Mouse (Mus musculus): ENCODE results near the gene 4930453N24Rik.

Gene 4930453N24Rik

DNA sequence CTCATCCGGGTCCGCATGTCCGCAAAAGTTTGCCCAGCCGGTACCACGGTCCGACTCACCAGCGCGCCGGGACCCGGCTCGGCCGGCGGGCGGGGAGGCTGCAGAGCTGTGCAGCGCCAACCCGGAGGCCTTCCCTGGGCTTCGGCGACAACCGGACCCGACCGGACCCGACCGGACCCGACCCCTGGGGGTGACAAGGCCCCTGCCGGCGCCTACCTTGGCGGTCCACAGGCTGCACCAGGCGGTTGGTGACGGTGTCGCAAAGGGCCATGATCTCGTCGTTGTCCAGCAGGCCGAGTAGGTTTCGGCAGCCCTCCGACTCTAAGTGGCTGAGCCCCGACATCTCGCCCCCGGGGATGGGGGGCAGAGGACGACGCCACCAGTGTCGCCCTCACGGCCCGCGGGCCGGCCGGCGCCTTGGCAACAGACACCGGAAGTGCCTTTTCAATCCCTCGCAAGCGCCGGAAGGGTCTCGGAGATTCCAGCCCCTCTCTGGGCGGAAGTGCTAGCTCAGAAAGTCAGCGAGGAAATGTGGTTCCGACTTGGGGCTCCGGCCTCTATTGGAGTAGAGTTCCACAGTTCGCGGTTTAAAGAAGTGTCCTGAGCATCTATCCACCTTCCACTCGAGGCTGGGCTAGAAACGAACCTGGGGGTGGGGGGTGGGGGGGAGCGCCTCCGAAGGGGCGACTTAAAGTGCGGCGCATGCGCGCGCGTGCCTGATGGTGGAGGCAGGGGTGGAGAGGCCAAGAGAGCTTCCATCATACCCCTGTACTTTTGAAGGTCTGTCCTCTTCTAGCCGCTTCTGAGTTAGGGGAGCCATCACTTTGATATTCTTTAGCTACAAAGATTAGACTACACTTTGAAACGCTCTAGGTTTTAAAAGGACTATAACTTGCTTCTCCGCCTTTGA is at the start of gene 4930453N24Rik:
TSS of gene 4930453N24Rik (minus strand) at position 641 of the 910 bp plus-strand sequence.
- DNase-seq (ENCODE audit: low read depth), result peak; percentile 79

DNA sequence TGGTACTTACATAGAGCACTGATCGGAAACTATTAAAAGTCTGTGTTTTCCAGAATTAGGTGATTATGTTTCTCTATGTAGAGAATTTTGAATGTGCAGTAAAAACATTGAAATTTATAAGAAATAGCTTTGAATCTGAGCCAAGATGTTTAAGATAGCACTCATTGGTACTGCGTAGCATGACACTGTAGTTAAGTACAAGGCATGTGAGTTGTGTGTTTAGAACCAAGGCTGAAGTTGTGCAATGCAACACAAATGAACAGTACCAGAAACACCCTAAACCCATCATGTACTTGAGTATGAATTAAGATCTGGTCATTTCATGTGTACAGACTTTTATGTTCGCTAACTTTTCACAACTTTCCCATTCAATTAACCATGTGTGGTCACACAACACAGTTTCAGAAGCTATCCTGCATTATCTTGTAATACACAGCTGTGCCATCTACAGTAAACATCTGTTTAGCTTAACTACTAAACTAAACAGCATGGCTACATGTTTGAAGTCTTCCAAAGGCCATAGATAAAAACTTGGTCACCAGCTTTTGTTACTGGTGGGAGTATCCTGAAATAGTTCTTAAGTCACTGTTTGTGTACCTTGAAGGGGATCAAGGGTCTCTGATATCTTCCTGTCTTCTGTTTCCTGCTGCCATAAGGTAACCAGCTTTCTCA is 46.3 kb upstream of the 4930453N24Rik start:
- DNase-seq (ENCODE audit: low read depth), result no peak

DNA sequence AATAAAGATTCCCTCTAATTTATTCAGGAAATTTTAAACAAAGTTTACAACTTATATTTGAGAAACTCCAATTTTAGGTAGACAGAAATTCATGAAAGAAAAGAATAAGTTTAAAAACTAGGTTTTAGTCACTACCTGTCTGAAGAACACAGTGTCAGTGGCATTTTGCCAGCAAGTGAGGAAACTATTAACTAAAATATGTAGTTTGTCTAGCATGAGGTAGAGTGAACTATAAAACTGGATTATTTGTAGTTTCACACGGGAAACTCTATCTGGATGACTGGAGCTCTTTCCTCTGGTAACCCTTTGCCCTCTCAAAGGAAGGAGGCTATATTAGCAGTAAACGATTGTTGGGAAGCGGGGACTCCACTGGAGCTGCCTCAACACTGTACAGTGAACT is 32.1 kb upstream of the 4930453N24Rik start:
- no peak for DNase-seq (ENCODE audit: low read depth)

DNA sequence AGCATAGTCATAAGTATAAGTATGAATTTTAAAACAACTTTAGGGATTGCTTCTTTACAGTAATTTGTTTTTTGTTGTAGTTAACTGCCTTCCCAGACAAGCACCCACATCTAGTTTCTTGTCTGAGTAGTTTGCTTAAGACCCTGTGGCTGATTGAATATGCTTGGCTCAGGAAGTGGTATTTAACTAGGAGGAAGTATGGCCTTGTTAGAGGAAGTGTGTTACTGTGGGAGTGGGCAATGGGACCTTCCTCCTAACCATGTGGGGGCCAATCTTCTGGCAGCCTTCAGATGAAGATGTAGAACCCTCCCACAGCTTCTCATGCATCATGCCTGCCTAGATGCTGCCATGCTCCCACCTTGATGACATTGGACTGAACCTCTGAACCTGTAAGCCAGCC is 30.7 kb upstream of the 4930453N24Rik start:
- DNase-seq (ENCODE audit: low read depth), result no peak

DNA sequence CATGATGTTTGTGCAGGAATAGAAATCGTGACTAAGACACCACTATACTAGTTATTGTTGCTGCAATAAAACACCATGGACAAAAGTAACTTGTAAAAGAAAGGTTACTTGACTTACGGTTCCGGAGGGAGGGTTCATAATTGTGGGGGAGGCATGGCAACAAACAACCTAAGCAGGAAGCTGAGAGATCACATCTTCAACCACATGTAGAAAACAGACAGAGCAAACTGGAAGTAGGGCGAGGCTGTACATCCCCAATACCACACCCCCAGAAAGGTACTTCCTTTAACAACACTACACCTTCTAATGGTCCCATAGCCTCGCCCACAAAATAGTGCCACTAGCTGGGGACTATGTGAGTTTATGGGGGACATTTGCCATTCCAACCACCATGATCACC is 29.4 kb upstream of the 4930453N24Rik start:
- DNase-seq (ENCODE audit: low read depth), result no peak

DNA sequence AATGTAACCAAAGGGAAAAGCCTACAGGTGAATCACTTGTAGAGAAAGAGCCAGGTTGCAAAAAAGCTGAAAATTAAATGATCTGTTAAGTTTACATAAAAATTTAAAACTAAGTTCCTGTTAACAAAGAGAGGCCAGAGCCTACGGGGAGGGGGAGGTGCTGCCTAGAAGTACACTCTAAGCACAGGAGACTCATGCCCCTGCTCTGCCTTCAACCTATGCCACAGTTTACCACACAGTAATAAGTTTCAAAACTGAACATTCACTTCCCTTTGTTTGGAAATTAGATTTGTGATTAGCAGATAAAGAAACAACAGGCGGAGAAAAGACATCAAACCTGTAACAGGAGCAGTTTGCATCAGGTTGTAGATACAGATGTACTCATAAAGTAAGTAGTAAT is 23.8 kb upstream of the 4930453N24Rik start:
- DNase-seq (ENCODE audit: low read depth), result no peak

DNA sequence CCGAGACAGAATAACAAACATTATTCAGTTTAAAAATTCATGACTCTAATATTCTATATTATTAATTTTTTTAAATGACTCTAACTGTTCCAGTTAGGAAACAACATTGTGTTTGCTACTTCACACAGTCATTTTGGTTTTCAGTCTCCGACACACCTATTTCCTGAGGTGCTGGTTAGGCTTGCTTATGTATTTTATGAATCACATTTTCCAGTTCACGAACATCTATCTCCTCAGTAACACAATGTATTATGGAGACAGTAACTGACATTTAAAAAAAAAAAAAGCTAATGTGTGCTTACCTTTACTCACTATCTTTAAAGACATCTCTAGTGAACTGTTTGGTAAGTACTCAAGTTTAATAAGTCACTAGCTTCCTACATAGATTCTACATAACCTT is 18.7 kb upstream of the 4930453N24Rik start:
- DNase-seq (ENCODE audit: low read depth), result no peak

DNA sequence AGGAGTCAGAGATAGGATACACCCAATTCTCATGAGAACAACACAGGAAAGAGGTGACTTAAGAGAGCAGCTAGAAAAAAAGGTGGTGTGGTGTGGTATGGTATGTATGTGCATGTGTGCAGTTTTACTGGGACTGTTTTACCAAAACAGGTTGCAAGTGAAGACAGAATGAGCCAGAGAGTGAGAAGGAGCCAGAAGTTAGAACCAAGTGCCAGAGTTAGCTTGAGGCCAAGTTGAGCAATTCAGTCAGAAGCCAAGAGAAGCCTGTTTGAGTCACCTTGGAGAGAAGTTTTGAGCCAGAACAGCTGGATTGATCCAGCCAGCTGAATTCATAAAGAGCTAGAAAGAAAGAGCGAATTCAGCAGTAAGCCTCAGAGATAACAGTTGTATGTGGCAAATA is 4.6 kb upstream of the 4930453N24Rik start:
- no peak for DNase-seq (ENCODE audit: low read depth)

DNA sequence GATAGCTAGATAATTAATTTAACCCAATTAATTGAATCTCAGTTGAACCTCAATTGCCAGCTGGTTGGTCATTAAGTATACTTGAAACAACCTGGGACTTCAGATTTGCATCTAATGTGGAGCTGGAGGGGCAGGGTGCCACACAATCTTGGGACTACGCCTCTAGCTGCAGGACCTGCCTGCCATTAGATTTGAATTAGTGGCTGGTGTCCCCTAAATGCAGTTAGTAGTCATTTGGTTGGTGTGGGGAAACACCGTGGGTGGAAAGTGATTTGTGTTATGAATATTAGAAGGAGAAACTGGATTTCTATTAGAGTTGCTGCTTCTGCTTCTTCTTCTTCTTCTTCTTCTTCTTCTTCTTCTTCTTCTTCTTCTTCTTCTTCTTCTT is 464 bp upstream of the 4930453N24Rik start:
- DNase-seq (ENCODE audit: low read depth), result no peak

DNA sequence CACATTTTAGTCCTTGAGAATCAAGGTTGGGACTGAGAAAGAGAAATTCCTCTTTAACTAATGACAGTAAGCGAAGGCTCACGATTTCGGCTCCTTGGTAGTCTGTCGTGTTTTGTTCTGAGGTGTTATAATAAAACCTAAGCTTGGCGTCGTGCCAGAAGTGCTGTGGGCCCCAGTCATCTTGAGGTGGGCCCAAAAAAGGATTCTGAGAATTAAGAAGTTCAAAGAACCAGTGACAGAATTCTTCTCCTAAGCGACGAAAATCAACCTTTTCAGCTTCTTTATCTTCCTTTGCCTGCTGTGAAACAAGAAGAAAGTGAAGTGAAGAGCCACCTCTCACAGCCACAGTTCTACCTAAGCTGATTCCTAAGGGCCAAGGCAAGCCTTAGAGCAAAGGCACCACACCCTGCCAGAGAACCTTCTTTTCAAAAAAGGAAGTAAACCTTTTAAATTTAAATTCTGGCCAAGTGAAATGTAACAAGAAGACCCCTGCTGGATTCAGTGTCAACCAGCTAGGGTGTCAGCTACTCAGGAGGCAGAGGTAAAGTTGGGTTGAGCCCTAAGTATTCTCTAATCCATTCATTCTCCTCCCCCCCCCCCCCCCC is 4.2 kb downstream of the 4930453N24Rik start:
- no peak for DNase-seq (ENCODE audit: low read depth)

DNA sequence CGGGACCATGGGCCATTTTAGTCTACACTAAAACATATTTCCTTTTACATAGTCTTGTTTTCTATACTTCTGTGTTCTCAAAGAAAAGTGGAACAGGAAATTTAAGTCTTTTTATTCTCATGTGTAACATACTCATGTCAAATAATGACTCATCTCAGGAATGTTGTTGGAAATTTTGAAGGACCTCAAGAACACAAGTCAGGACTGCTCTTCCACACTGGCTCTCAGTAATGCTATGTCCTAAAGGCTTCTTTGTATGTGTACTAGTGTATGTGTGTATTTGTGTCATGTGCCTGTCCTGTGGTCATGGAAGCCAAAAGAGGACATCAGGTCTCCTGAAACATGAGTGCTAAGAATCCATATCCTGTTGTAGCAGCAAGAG is 11.7 kb downstream of the 4930453N24Rik start:
- DNase-seq (ENCODE audit: low read depth), result no peak

DNA sequence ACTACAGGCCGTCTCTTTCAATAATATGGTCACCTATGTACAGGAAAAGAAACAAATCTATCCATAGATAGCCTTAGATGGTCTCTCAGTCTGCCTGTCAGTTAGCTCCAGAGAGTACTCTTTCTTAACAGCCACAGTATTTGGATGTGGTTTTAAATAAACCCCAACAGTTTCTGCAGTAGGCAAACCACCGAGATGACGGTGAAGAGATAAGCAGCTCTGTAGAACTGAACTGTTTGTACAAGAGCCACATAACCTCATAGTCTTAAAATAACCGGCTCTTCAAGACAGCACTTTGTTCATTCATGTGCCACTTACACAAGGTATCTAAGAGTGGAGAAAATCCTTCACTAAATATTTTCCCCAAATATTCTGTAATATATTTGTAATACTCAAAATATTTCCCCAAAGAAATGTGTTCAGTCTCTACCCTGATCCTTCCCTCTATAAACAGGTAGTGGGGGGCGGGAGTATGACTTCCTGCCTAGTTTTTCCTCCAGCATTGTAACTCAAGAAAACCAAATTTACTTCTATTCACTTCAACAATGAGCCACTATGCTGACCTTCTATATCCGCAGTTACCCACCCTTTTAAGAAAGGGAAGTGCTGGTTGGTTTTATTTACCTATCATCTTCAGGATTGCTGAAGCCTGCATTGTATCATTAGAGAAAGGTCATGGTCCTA is 12.3 kb downstream of the 4930453N24Rik start:
- no peak for DNase-seq (ENCODE audit: low read depth)

DNA sequence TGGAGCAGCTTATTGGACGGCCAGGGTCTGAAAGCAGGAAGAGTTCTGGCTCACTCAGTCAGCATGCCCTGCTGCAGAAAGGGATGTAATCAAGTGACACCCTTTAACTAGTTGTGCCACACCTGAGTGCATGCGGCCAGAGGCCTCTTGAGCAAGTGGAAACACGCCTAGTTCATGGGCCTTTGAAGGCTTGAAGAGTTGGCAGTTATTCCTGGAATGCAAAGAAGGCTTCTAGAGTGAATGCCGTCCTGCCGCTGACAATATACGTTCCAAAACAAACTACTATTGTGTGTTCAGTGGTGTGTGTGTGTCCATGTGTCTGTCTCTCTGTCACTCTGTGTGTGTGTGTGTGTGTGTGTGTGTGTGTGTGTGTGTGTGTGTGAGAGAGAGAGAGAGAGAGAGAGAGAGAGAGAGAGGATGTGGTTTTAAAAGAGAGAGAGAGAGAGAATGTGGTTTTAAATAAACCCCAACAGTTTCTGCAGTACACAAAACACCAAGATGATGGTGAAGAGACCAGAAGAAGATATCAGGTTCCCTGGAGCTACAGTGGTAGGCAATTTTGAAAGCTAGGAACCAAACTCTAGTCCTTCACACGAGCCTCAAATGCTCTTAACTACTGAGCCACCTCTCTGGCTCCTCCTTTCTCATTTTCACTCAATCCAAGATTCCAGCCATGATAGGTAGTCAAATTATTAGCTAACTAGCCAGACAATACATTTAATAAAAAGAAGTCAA is 13.1 kb downstream of the 4930453N24Rik start:
- no peak for DNase-seq (ENCODE audit: low read depth)

DNA sequence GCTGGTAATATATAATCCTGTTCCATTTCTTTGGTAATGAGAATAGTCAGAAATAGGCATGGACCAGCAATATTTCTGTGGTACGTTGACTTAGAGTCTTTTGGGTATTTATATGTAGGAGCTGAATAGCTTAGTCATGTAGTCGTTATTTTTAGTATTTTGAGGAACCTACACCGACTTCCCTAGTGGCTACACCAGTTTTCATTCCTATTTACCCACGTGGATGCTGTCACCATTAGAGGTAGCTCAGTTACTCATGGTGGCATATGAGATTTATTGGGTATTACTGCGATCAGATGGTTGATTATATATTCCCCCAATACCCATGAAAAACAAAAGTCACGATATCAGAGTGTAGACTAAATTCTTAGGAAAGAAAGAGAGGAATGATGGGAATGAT is 14.6 kb downstream of the 4930453N24Rik start:
- DNase-seq (ENCODE audit: low read depth), result no peak

DNA sequence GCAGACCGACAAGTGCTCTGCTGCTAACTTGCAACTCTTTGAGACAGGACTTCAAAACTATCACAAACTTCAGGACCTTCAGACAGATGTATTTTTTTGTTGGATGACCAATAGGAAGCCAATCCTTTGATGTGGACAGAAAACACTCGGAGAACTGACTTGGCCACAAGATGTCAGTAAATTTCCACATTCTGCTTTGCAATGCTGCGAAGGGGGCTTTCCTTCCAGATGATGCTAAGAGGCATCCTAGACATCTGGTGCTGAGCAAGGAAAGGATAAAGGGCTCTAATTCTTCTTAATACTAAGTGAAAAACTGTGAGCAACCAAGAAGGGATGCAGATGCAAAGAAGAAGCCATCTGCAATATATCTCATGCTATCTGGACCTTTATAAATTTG is 16.2 kb downstream of the 4930453N24Rik start:
- DNase-seq (ENCODE audit: low read depth), result no peak

DNA sequence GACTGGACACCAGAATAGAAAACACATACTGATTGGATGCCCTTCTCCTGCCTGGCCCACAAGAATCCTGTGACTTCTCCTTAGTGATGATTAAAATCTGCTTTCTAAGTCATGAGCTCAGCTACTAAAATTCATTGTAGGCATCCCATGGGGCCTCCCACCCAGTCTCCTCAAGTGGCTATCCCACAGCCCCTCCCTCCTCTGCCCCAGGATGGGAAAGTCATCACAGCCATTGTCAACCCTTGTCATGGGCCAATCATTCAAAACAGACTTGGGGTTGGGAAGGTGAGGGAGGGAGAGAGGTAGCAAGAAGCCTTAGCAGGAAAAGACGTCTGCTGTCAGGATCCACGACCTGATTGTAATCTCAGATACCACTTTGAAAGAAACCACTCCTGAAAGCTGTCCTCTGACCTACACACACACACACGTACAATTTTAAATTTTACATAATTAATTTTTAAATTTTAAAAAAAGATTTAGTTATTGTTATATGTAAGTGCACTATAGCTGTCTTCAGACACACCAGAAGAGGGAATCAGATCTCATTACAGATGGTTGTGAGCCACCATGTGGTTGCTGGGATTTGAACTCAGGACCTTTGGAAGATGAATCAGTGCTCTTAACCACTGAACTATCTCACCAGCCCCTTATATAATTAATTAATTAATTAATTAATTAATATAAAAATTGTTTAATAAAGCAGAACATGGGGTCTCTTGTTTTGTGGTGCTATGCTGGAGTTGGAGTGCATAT is 16.8 kb downstream of the 4930453N24Rik start:
- DNase-seq (ENCODE audit: low read depth), result no peak

DNA sequence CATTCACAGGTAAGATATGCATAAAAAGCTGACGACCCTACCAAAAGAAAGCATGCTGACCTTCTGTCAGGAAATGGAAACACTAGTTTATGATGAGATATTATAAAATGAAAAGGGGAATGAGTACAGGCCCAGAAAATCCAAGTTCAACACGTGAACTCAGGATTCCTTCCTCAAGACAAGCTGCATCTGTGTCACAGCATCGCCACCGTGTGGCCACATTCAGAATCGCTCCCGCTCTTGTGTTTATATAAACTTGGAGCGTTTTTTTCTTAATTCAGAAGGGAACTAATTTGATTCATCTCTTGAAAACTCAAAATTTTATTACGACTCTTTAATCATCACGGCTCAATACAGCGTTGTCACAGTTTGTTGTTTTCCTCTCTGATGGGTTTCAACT is 22.7 kb downstream of the 4930453N24Rik start:
- DNase-seq (ENCODE audit: low read depth), result no peak

DNA sequence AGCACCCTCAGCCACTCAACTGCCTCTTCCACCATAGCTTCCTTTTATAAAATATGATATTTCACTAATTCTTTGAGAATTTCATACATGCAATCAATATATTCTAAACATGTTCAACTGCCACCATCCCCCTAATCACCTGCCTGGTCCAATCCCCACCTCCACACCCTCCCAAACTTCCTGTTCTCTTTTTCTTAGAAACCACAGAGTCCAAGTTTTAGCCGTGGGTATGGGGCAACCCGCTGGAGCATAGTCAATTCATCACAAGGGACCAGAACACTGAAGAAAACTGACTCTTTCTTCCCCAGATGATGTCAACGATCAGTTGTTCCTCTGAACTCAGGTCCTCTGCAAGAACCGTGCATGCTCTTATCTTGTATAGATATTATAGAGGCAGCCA is 25.9 kb downstream of the 4930453N24Rik start:
- no peak for DNase-seq (ENCODE audit: low read depth)

DNA sequence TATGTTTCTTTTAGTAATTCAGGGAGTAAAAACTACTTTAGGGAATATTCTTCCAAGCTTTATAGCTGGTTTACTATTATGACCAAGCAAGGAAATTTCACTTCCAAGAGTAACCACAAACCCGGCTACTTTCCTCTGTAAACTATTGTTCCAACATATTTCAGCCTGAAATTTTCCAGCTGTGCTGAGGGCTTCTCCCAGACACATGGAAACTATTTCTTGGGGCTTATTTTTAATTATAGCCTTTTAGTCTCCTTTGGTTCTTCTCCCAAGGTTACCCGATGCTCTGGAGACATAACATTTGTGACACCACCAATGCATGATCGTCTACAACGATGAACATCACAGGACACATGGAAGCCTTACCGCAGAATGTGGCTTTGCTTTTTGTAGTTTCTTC is 33.7 kb downstream of the 4930453N24Rik start:
- no peak for DNase-seq (ENCODE audit: low read depth)

DNA sequence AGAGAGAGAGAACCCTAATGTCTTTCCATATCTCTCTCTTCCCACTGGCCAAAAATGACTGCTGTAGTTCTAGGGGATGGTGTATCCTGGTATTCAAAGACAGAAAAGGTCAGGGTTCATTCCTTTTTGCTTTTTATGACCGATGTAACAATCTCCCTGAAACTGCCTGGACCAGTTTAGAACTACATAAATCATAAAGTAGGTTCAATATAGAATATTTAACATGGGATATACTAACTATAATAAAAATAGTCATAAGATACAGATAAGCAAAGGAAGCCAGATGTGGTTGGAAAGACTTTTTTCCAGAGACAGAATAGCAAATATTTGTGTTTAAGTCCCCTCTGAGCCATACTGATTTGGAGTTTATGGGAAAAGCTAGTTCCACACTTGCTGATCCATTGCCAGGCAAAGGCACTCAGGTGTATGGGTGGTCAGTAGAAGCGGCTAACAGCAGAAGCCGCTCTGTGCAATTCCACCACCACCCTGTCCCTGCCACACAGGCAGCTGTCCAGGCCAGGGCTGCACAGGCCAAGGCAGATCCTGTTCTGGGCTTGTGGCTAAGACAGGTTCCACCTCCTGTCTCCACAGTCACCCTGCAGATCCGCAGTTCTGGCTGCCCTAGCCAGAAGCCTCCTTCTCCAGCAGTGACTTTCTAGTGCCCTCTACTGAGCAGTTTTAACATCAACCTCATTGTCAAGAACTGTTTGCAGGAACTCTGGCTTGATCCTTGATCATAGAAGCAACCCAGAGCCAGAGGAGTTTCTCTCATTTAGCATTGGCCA is 47.5 kb downstream of the 4930453N24Rik start:
- peak; percentile 12 for DNase-seq (ENCODE audit: low read depth)

All from c-Kit-positive CD71-negative TER-119-negative erythroid progenitor cells, embryonic 14.5 days (primary cell).